Mouse (Mus musculus): ENCODE data around the gene Gadd45b.

DNA sequence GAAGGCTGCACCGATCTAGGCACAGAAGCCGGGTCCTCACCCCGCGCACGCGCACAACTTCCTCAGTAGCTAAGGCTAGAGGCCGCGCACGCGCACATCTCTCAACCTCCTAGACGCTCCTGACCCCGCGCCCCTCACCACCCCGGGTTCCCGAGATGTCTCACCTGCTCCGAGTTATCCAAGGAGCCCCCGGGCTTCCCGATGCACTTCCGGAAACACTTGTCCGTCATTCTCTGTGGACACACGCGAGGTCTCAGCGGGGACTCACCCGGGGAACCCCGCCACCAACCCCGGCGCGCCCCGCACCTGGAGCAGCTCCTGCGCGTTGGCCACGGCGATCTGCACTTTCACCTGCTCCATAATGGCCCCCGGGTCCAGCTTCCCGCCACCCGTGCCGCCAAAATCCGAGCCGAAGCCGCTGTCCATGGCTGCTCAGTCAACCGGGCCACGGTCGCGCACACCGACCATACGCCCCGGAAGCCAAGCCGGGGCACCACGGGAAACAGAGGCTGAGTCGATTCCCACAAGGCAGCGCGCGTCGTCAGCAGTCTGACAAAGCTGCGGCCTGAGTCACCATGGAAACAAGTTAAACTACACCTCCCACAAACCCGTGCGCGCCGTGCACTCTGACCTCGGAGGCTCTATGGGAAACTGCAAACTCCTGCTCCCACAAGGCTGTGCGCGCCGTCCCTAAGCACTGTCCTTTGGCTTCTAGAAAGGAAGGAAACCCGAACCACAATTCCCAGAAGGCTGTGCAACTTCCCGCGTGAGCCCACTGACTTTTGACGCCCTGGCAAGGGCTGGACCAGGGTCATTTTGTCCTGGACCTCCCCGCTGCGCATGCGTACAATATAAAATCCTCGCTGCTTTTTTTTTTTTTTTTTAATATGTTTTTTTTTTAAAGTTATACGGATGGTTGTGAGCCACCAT is 29.3 kb upstream of the Gadd45b start, which contains the start of gene Timm13:
- no peak for TF ChIP-seq CTCF (IDR thresholded peaks at IDR 0.05; ENCODE audit: low read depth)
- TF ChIP-seq EP300 (optimal IDR thresholded peaks at IDR 0.05), result peak; percentile 70

Measured in stomach, postnatal 0 days (tissue).